Mouse (Mus musculus): ENCODE measurements around the gene Stn1.

GRCm38 (mm10) chr19:47488250-47488649, 49.1 kb downstream of the Stn1 start:
- TF ChIP-seq GATA1 (IDR thresholded peaks at IDR 0.05; ENCODE audit: borderline replicate concordance, low read length) (no peak), FLI1 (IDR thresholded peaks at IDR 0.05; ENCODE audit: low read length) (no peak)
